Mouse (Mus musculus) cortical plate, adult 2 months (tissue): ENCODE measurements around the gene Harbi1. TPM values are rescaled to one million over a fixed set of nuclear protein-coding genes. Genes with fewer than 3 reads are reported as not detected.
A peak's percentile ranks its signal among the peaks of the same experiment; 100 is the strongest.

Experiments used
- H3K27ac ChIP-seq: fragments of 200-500 bp; 2 replicates; pipeline ENCODE4 v1.5.1; 2012; ENCODE audit warnings: low read length, control low read depth, inconsistent platforms; ENCODE audit not compliant: insufficient read depth
- H3K4me1 ChIP-seq: fragments of 200-500 bp; 2 replicates; pipeline ENCODE4 v1.6.1; 2011; ENCODE audit warnings: low read length; ENCODE audit not compliant: control insufficient read depth, insufficient read depth
- H3K4me3 ChIP-seq: fragments of 200-500 bp; 2 replicates; pipeline ENCODE4 v1.5.1; 2011; ENCODE audit warnings: mild to moderate bottlenecking, low read length, control low read depth; ENCODE audit not compliant: insufficient read depth
- CTCF ChIP-seq: fragments of 200-500 bp; IDR thresholded peaks from 2 replicates; pipeline ENCODE4 v1.5.1; 2011; ENCODE audit warnings: mild to moderate bottlenecking, control low read depth, low read length; ENCODE audit not compliant: insufficient read depth; ENCODE audit errors: extremely low read depth
- POLR2A ChIP-seq: fragments of 200-500 bp; IDR thresholded peaks from 2 replicates; pipeline ENCODE4 v1.6.1; 2011; ENCODE audit warnings: mild to moderate bottlenecking, low read length, control low read depth; ENCODE audit not compliant: insufficient read depth; ENCODE audit errors: extremely low read depth
- polyA plus RNA-seq: library from polyadenylated mRNA; depleted of rRNA; stranded (reverse); fragments of >200 nt; gene quantifications from 2 replicates; pipeline ENCODE4 v1.2.3, GENCODE M21; 2012; rRNA removed

Gene Harbi1
- polyA plus RNA-seq, 1 experiment = 4.6 TPM

GRCm38 (mm10) chr2:91729971-91730821, 19.5 kb downstream of the Harbi1 start, which contains the start of gene Ambra1:
TSS of gene Ambra1 (plus strand) at chr2:91730134.
- peak within 1 kb of the TSS; percentile 71 for H3K27ac ChIP-seq
- peaks cover 3% of the 10 kb centered on the region; the same call in 1 of the 2 replicates for H3K4me1 ChIP-seq
- H3K4me3 ChIP-seq = peak within 1 kb of the TSS; percentile 76
- TF ChIP-seq POLR2A (peak; percentile 78), CTCF (no peak)

- no peak overlapping the region for H3K27ac ChIP-seq
- peaks cover 9% of the 10 kb centered on the region; the same call in 1 of the 2 replicates for H3K4me1 ChIP-seq
- TF ChIP-seq CTCF = no peak
- TF ChIP-seq POLR2A = no peak
These were observed 24.6 kb downstream of the Harbi1 start for GRCm38 (mm10) chr2:91735221-91735620.

GRCm38 (mm10) chr2:91739586-91739985, 28.9 kb downstream of the Harbi1 start:
- TF ChIP-seq CTCF (no peak), POLR2A (no peak)
- 0 out of 2 replicates have a peak overlapping the region, but pooled peaks have one; percentile 17 for H3K27ac ChIP-seq
- peaks cover 10% of the 10 kb centered on the region; the same call in 1 of the 2 replicates for H3K4me1 ChIP-seq
- no peak overlapping the region for H3K4me3 ChIP-seq

More at GRCm38 (mm10) chr2:91735221-91735620, 24.6 kb downstream of the Harbi1 start:
- no peak overlapping the region for H3K4me3 ChIP-seq

- TF ChIP-seq CTCF (no peak), POLR2A (no peak)
- no peak overlapping the region for H3K4me3 ChIP-seq
- no peak overlapping the region for H3K27ac ChIP-seq
- H3K4me1 ChIP-seq = peaks cover 5% of the 10 kb centered on the region; the same call in 1 of the 2 replicates
These were observed 34.0 kb downstream of the Harbi1 start for GRCm38 (mm10) chr2:91744686-91745085.

- H3K4me1 ChIP-seq = peaks cover 3% of the 10 kb centered on the region; the same call in 1 of the 2 replicates
- TF ChIP-seq CTCF (no peak), POLR2A (no peak)
- H3K27ac ChIP-seq = peak overlapping the region; percentile 33; the same call in 1 of the 2 replicates
- no peak overlapping the region for H3K4me3 ChIP-seq
These were observed 39.2 kb downstream of the Harbi1 start for GRCm38 (mm10) chr2:91749811-91750261.

Other genes starting within 250 kb of the Harbi1 start
- 65.8 and 67.9 TPM in 2 replicates for gene Ckap5, start 184.1 kb upstream of the Harbi1 start, polyA plus RNA-seq
- 0.10 and 0.11 TPM in 2 replicates for gene F2, start 74.4 kb upstream of the Harbi1 start, polyA plus RNA-seq
- 13.5 and 13.8 TPM in 2 replicates for gene Zfp408, start 61.1 kb upstream of the Harbi1 start, polyA plus RNA-seq
- 68.9 and 72.1 TPM in 2 replicates for gene Arhgap1, start 61.0 kb upstream of the Harbi1 start, polyA plus RNA-seq
- gene Atg13, start 276 bp upstream of the Harbi1 start, polyA plus RNA-seq = 124 and 132 TPM in 2 replicates
- 33.4 and 34.4 TPM in 2 replicates for gene Ambra1, start 19.3 kb downstream of the Harbi1 start, polyA plus RNA-seq
- 32.9 and 45.0 TPM in 2 replicates for gene Chrm4, start 216.4 kb downstream of the Harbi1 start, polyA plus RNA-seq
- 38.2 and 38.5 TPM in 2 replicates for gene Mdk, start 221.4 kb downstream of the Harbi1 start, polyA plus RNA-seq
- gene Gm9821, start 234.9 kb downstream of the Harbi1 start, polyA plus RNA-seq = not detected in 2 replicates